Mouse (Mus musculus) left cerebral cortex, postnatal 36 days (tissue): Measurements from ENCODE around the gene Pmp22. TPM values are rescaled to one million over a fixed set of nuclear protein-coding genes. Genes with fewer than 3 reads are reported as not detected.

Experiments used
- total RNA-seq, 2 experiments: library from RNA; stranded (reverse); gene quantifications; 2 replicates each; pipeline ENCODE4 v1.2.3; 2021

The Pmp22 gene
- total RNA-seq, 2 experiments from 2014 or later: 22.4 to 28.4 TPM

Other genes starting within 250 kb of the Pmp22 start
- gene Tvp23b, start 249.5 kb upstream of the Pmp22 start, total RNA-seq: 10 to 100 TPM; 29.4 to 29.6 TPM
- not detected for gene Cdrt4, start 177.8 kb upstream of the Pmp22 start, total RNA-seq
- gene Tekt3, start 67.3 kb upstream of the Pmp22 start, total RNA-seq: not detected